Mouse (Mus musculus) E14TG2a.4 (cell line): ENCODE measurements around the gene Vwa3a.

Experiments used
- CTCF ChIP-seq: conservative IDR thresholded peaks from 2 replicates; pipeline ENCODE4 v1.5.1; 2014; ENCODE audit warnings: low read length
- POU5F1 ChIP-seq: IDR thresholded peaks from 2 replicates; pipeline ENCODE4 v1.6.1; 2014; ENCODE audit warnings: low read length, borderline replicate concordance

DNA sequence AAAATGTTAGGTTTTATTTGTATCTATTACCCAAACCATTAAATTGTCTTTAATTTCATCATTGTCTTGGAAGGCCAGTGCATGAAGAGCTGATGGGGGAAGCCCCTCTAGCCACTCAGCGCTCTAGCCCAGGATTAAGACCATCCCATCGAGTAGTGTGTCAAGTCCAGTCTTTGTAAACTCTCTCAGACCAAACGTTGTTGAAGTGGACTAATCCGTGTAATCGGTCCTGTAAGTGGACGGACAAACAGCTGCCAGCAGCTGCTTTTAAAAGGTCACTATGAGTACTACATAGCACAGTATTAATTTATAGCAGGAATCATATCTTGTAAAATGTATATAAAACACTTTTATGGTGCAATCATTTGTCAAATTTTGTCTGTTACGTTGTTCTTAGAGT is 6.2 kb upstream of the Vwa3a start:
- TF ChIP-seq CTCF (no peak), POU5F1 (no peak)
